Mouse (Mus musculus) kidney, embryonic 16.5 days (tissue): Measurements from ENCODE around the gene Mtfr1l. TPM values are rescaled to one million over a fixed set of nuclear protein-coding genes. Genes with fewer than 3 reads are reported as not detected.

Experiments used
- microRNA-seq: library from miRNA; unstranded; fragments of <30 nt; microRNA quantifications from one replicate; pipeline ENCODE4, GENCODE M21; 2016
- polyA plus RNA-seq: library from polyadenylated mRNA; unstranded; fragments of >200 nt; fragmentation: Nextera tagmentation; extraction: Ambion mirVana; gene quantifications from 2 replicates; pipeline ENCODE4 v1.2.1, GENCODE M21; 2015

The Mtfr1l gene
- polyA plus RNA-seq, 1 experiment from 2014 or later, result 127 TPM

Small RNAs within 50 kb of the gene (microRNA-seq; reads per million reads assigned to microRNA genes)
- not detected for gene Mir6403

Other genes starting within 250 kb of the Mtfr1l start
- 19.2 and 20.2 TPM in 2 replicates for gene Pdik1l, start 247.5 kb downstream of the Mtfr1l start, polyA plus RNA-seq
- 3.3 and 4.1 TPM in 2 replicates for gene Trim63, start 220.3 kb downstream of the Mtfr1l start, polyA plus RNA-seq
- gene Slc30a2, start 192.2 kb downstream of the Mtfr1l start, polyA plus RNA-seq, result 0.92 and 1.4 TPM in 2 replicates
- 0.32 and 0.61 TPM in 2 replicates for gene Extl1, start 151.5 kb downstream of the Mtfr1l start, polyA plus RNA-seq
- gene Pafah2, start 139.1 kb downstream of the Mtfr1l start, polyA plus RNA-seq, result 19.5 and 20.1 TPM in 2 replicates
- gene Stmn1, start 67.1 kb downstream of the Mtfr1l start, polyA plus RNA-seq, result 1,595 and 1,651 TPM in 2 replicates
- gene Paqr7, start 38.7 kb downstream of the Mtfr1l start, polyA plus RNA-seq, result 3.3 and 4.4 TPM in 2 replicates
- gene Aunip, start 24.4 kb downstream of the Mtfr1l start, polyA plus RNA-seq, result 15.1 and 16.3 TPM in 2 replicates
- gene Selenon, start 16.8 kb upstream of the Mtfr1l start, polyA plus RNA-seq, result 9.5 and 9.7 TPM in 2 replicates
- gene Man1c1, start 168.9 kb upstream of the Mtfr1l start, polyA plus RNA-seq, result 3.5 and 3.7 TPM in 2 replicates
- 21.7 and 23.1 TPM in 2 replicates for gene Ldlrap1, start 232.6 kb upstream of the Mtfr1l start, polyA plus RNA-seq